Mouse (Mus musculus) embryo, embryonic 11.5 days (tissue): ENCODE data around the gene Lcn5.
"Not testable (repeated sequence)": the region's sequence is repeated elsewhere in the genome, so short reads cannot be mapped to it uniquely, and the experiment has no call there.

Experiments used
- DNase-seq: peaks from one replicate; pipeline ENCODE4 v3.0.0-alpha.2; 2012; ENCODE audit warnings: low read depth, low spot score

Gene Lcn5

DNA sequence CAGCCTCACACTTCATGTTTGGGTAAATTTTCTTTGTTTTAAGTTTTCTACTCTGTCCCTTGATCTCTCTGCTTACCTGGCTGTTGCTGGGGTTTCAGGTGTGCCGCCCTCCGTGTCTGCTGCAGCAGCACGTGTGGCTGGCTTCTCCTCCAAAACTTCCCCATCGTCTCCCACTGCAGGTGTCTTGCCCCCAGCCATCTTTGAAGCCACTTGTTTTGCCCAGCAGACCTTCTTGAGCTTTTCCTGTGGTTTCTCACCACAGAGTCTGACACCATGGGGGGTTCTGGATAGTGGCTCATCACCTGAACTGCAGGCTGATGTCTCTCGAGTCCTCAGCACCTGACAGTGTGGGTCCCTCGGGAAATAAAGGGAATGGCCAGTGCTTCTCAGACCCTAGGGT lies 21.8 kb downstream of the Lcn5 start:
- no peak for DNase-seq

- DNase-seq: no peak
Observed at GRCm38 (mm10) chr2:25682426-25682825, 24.7 kb downstream of the Lcn5 start, which contains the start of gene Lcn10. Gene Lcn10, plus strand, starts transcription at chr2:25682726.

GRCm38 (mm10) chr2:25686941-25687340 lies 29.2 kb downstream of the Lcn5 start:
- DNase-seq: no peak

- DNase-seq: peak; percentile 45
Observed at GRCm38 (mm10) chr2:25694605-25695004, 36.9 kb downstream of the Lcn5 start.

DNA sequence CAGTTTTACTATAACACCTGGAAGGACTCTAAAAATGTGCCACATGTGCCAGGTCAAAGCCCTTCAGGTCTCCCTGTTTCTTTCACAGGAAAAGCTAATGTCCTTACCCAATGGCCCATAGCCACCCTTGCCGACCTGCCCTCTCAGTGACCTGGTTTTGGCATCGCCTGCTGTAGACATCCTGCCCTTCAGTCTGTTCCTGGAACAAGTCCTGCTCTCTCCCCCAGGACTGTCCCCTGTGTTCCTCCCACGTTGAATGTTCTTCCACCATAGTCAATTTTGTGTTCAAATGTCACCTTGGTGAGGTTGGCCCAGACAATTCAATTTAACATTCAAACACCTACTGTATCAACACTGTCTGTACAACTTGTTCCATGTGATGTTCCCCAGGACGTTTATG lies 39.2 kb downstream of the Lcn5 start:
- DNase-seq: no peak

DNA sequence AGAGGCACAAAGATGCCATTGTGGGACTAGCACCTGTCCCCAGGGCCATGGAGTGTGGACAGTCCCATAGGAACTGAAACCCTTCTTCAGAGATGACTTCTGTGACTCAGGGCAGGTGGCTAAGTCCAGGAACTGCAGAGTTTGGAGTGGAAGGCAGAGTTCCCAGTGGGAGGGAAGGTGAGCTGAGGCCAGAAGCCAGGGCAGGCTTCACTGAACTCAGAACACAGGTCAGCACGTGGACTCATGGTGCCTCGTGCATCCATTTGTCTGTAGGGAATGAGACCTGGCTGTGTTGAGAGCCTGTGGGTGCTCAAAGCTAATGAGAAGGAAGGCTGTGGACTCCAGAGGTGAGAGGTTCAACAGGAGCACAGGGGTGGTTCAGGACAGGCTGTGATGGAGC lies 40.9 kb downstream of the Lcn5 start:
- no peak for DNase-seq

GRCm38 (mm10) chr2:25699743-25700142 lies 42.0 kb downstream of the Lcn5 start, which contains the start of gene Obp2a:
Gene Obp2a, plus strand, starts transcription at chr2:25700043.
- DNase-seq: not testable (repeated sequence)

- DNase-seq: no peak
Observed at GRCm38 (mm10) chr2:25701001-25701400, 43.2 kb downstream of the Lcn5 start.

- DNase-seq: no peak
Observed at GRCm38 (mm10) chr2:25703706-25704105, 46.0 kb downstream of the Lcn5 start.

- DNase-seq: peak; percentile 74
Observed at GRCm38 (mm10) chr2:25706643-25707481, 49.1 kb downstream of the Lcn5 start, which contains the start of gene Bmyc. Gene Bmyc, plus strand, starts transcription at chr2:25706739.

GRCm38 (mm10) chr2:25708121-25708520 lies 50.4 kb downstream of the Lcn5 start:
- no peak for DNase-seq

DNA sequence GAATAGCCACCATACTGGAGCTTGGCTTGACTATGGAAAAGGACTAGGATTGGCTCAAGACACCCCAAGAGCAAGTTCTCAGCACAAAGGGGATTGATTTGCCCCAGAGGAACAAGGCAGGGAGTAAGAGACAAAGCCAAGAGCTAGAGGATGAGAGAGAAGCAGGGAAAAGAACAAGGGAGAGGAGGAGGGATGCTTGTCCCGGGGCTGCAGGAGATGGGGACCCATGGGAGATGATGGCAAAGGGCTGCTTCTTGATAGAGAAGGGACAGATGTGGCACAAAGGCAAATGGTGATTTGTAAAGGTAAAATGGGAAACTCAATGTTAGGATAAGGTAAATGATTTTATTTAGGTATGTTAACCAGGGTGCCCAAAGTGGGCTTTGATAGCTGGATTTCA lies 51.3 kb downstream of the Lcn5 start:
- DNase-seq: not testable (repeated sequence)

- DNase-seq: not testable (repeated sequence)
Observed at GRCm38 (mm10) chr2:25709791-25710190, 52.0 kb downstream of the Lcn5 start.
